ENCODE assay signal across 17 mouse cellular contexts in genomic region chr1:131465855-131466254, GRCm38 (mm10).
DNase-seq lines count a peak whose midpoint lies in the region; ATAC-seq and TF ChIP-seq lines count a peak whose summit lies in the region.
"Had no signal": no experiment of that assay in that cellular context is flagged by ENCODE, and none has a peak within 500 bp of the region (broad histone marks: within the 10 kb centered on the region; RNA-seq: fewer than 3 reads in every experiment).

No protein-coding gene starts in this region.

- H3K27me3 ChIP-seq in liver, adult 2 months (ENCODE audit: control insufficient read depth, insufficient read depth, low read length) = no peaks in the 10 kb centered on the region
- no peaks in the 10 kb centered on the region for H3K27me3 ChIP-seq in kidney, embryonic 16.5 days (ENCODE audit: insufficient read depth, low read length)
- no peaks in the 10 kb centered on the region for H3K27me3 ChIP-seq in midbrain, embryonic 15.5 days (replicated peaks)
- H3K27me3 ChIP-seq: embryonic facial prominence, embryonic 13.5 days; forebrain, embryonic 12.5 days; heart, embryonic 12.5 days had no signal

- no peaks in the 10 kb centered on the region for H3K36me3 ChIP-seq in liver, adult 2 months (ENCODE audit: control insufficient read depth, insufficient read depth, low read length)
- H3K36me3 ChIP-seq in kidney, embryonic 16.5 days (ENCODE audit: insufficient read depth, low read length) = no peaks in the 10 kb centered on the region
- no peaks in the 10 kb centered on the region for H3K36me3 ChIP-seq in midbrain, embryonic 15.5 days (replicated peaks)
- H3K36me3 ChIP-seq: embryonic facial prominence, embryonic 13.5 days; forebrain, embryonic 12.5 days; heart, embryonic 12.5 days; hindbrain, embryonic 10.5 days had no signal

- no peak overlapping the region for H3K9ac ChIP-seq in liver, adult 2 months (ENCODE audit: low read depth, low read length)
- no peak overlapping the region for H3K9ac ChIP-seq in kidney, embryonic 16.5 days (replicated peaks; ENCODE audit: low read length)
- no peak overlapping the region for H3K9ac ChIP-seq in midbrain, embryonic 15.5 days
- H3K9ac ChIP-seq: embryonic facial prominence, embryonic 13.5 days; forebrain, embryonic 12.5 days; heart, embryonic 12.5 days; hindbrain, embryonic 14.5 days had no signal

- H3K4me2 ChIP-seq in kidney, embryonic 16.5 days (replicated peaks; ENCODE audit: low read depth, low read length) = no peak overlapping the region
- H3K4me2 ChIP-seq in midbrain, embryonic 15.5 days = no peak overlapping the region
- H3K4me2 ChIP-seq: embryonic facial prominence, embryonic 13.5 days; forebrain, embryonic 12.5 days; heart, embryonic 12.5 days; hindbrain, embryonic 14.5 days had no signal

- peaks cover 9% of the 10 kb centered on the region for H3K4me1 ChIP-seq in liver, adult 2 months (ENCODE audit: control insufficient read depth, insufficient read depth, low read length)
- peaks cover 8% of the 10 kb centered on the region; the same call in 1 of the 2 replicates for H3K4me1 ChIP-seq in kidney, embryonic 16.5 days (ENCODE audit: insufficient read depth, low read length)
- H3K4me1 ChIP-seq in midbrain, embryonic 15.5 days = peaks cover 5% of the 10 kb centered on the region
- H3K4me1 ChIP-seq: embryonic facial prominence, embryonic 13.5 days; hindbrain, embryonic 10.5 days had no signal

- DNase-seq in liver, adult 2 months (ENCODE audit: extremely low read depth, low read depth, low spot score) = peak; percentile 82
- no peak for DNase-seq in liver
- DNase-seq in kidney, postnatal 25 days = peak; percentile 39 to 73
- DNase-seq in retina, embryonic 14.5 days (ENCODE audit: low spot score) = no peak
- no peak for DNase-seq in embryo, embryonic 11 days
- DNase-seq: adrenal gland, adult 2 months; adrenal gland, postnatal 25 days; cerebellum, postnatal 14 days; gastrocnemius, postnatal 14 days had no signal

- peaks cover 18% of the 10 kb centered on the region; the same call in 1 of the 2 replicates for H3K79me2 ChIP-seq in liver, adult 2 months (ENCODE audit: control insufficient read depth, insufficient read depth, low read length)

- no peak for TF ChIP-seq CTCF in liver, adult 2 months (IDR thresholded peaks at IDR 0.05; ENCODE audit: low read depth, low read length)

- WGBS in liver, adult 2 months = 21% methylated on average over 4 of the region's 4 CpGs
- 80% methylated on average over 4 of the region's 4 CpGs for WGBS in kidney, embryonic 16.5 days
- 94% methylated on average over 4 of the region's 4 CpGs for WGBS in midbrain, embryonic 15.5 days

- no peak overlapping the region for H3K4me3 ChIP-seq in liver, adult 2 months (ENCODE audit: insufficient read depth, low read depth, low read length)
- no peak overlapping the region for H3K4me3 ChIP-seq in kidney, embryonic 16.5 days (ENCODE audit: low read length)
- H3K4me3 ChIP-seq in midbrain, embryonic 15.5 days = no peak overlapping the region
- H3K4me3 ChIP-seq: embryonic facial prominence, embryonic 13.5 days; forebrain, embryonic 12.5 days; heart, embryonic 12.5 days; hindbrain, embryonic 10.5 days had no signal

- no peak for TF ChIP-seq POLR2A in liver, adult 2 months (IDR thresholded peaks at IDR 0.05; ENCODE audit: extremely low read depth, insufficient read depth, low read length)

- ATAC-seq in kidney, embryonic 16.5 days (ENCODE audit: low FRiP score, low TSS enrichment) = peak; percentile 75
- ATAC-seq in midbrain, embryonic 15.5 days (replicated peaks) = no peak
- ATAC-seq: forebrain, embryonic 16.5 days had no signal

- H3K9me3 ChIP-seq in kidney, embryonic 16.5 days (ENCODE audit: low read length) = no peaks in the 10 kb centered on the region
- H3K9me3 ChIP-seq in midbrain, embryonic 15.5 days = no peaks in the 10 kb centered on the region
- H3K9me3 ChIP-seq: embryonic facial prominence, embryonic 13.5 days; forebrain, embryonic 12.5 days; heart, embryonic 12.5 days; hindbrain, embryonic 10.5 days had no signal

- 0 out of 2 replicates have a peak overlapping the region, but pooled peaks have one; percentile 31 for H3K27ac ChIP-seq in liver, adult 2 months (replicated peaks; ENCODE audit: insufficient read depth, low read depth, low read length)
- no peak overlapping the region for H3K27ac ChIP-seq in kidney, embryonic 16.5 days (ENCODE audit: low read length)
- no peak overlapping the region for H3K27ac ChIP-seq in midbrain, embryonic 15.5 days
- H3K27ac ChIP-seq: embryonic facial prominence, embryonic 13.5 days; forebrain, embryonic 12.5 days; hindbrain, embryonic 10.5 days; hindbrain, embryonic 14.5 days had no signal

Comparison
In these comparisons a context has a peak if more than half of its experiments do, and no peak if none do; other contexts are left out.
1. DNase-seq: peak in liver, adult 2 months (single experiment) and kidney, postnatal 25 days (2 of 2); none in liver (single experiment), retina, embryonic 14.5 days (single experiment) and embryo, embryonic 11 days (single experiment).